Mouse (Mus musculus) bone marrow, adult 2 months (tissue): ENCODE results near the gene R3hdm4. TPM values are rescaled to one million over a fixed set of nuclear protein-coding genes. Genes with fewer than 3 reads are reported as not detected.
A peak's percentile ranks its signal among the peaks of the same experiment; 100 is the strongest.

Experiments used
- H3K27ac ChIP-seq: fragments of 200-500 bp; 2 replicates; pipeline ENCODE4 v1.5.1; 2012; ENCODE audit warnings: low read depth, mild to moderate bottlenecking, control low read depth, inconsistent platforms, low read length; ENCODE audit not compliant: control insufficient read depth, poor library complexity, insufficient read depth
- H3K4me1 ChIP-seq: fragments of 200-500 bp; 2 replicates; pipeline ENCODE4 v1.6.1; 2011; ENCODE audit warnings: low read length; ENCODE audit not compliant: control insufficient read depth, insufficient read depth
- H3K4me3 ChIP-seq: fragments of 200-500 bp; replicated peaks from 2 replicates; pipeline ENCODE3; 2011; ENCODE audit warnings: mild to moderate bottlenecking, low read depth, low read length, control low read depth; ENCODE audit not compliant: control insufficient read depth
- CTCF ChIP-seq: fragments of 200-500 bp; IDR thresholded peaks from 2 replicates; pipeline ENCODE4 v1.5.1; 2011; ENCODE audit warnings: low read length, control low read depth; ENCODE audit not compliant: control insufficient read depth, insufficient read depth
- POLR2A ChIP-seq: fragments of 200-500 bp; IDR thresholded peaks from 2 replicates; pipeline ENCODE4 v1.6.1; 2011; ENCODE audit warnings: low read depth, mild to moderate bottlenecking, control low read depth, low read length, borderline replicate concordance; ENCODE audit not compliant: control insufficient read depth
- WGBS: fragments of 180-500 bp; shearing (Covaris S2); methylation state at CpG from one replicate; pipeline ENCODE4 v1.1.7; 2018; 5-methylcytosine and 5-hydroxymethylcytosine counted together
- polyA plus RNA-seq: library from polyadenylated mRNA; stranded (reverse); fragments of >200 nt; gene quantifications from 2 replicates; pipeline ENCODE4 v1.2.4, GENCODE M21; 2011; ENCODE audit warnings: low replicate concordance; ENCODE audit not compliant: missing spikeins, insufficient read depth, insufficient read length

R3hdm4 gene
- polyA plus RNA-seq, 1 experiment = 197 TPM

GRCm38 (mm10) chr10:79865189-79865601 lies 55.8 kb downstream of the R3hdm4 start:
- WGBS = 75% methylated on average over 12 of the region's 12 CpGs
- no peak overlapping the region for H3K4me3 ChIP-seq
- H3K4me1 ChIP-seq = no peaks in the 10 kb centered on the region
- H3K27ac ChIP-seq = no peak overlapping the region
- no peak for TF ChIP-seq CTCF
- TF ChIP-seq POLR2A = peak; percentile 8; the same call in 1 of the 2 replicates

GRCm38 (mm10) chr10:79864351-79865188 lies 56.4 kb downstream of the R3hdm4 start:
- 68% methylated on average over 10 of the region's 10 CpGs for WGBS
- H3K27ac ChIP-seq = no peak overlapping the region
- no peak overlapping the region for H3K4me3 ChIP-seq
- no peaks in the 10 kb centered on the region for H3K4me1 ChIP-seq
- TF ChIP-seq POLR2A (no peak), CTCF (no peak)

- WGBS = 73% methylated on average over 10 of the region's 10 CpGs
- H3K4me3 ChIP-seq = no peak overlapping the region
- H3K4me1 ChIP-seq = no peaks in the 10 kb centered on the region; the same call in 1 of the 2 replicates
- TF ChIP-seq POLR2A (no peak), CTCF (no peak)
- H3K27ac ChIP-seq = no peak overlapping the region
Measured at GRCm38 (mm10) chr10:79862925-79863324, 58.1 kb downstream of the R3hdm4 start.

- 88% methylated on average over 23 of the region's 23 CpGs for WGBS
Measured at GRCm38 (mm10) chr10:79862049-79862788, 58.8 kb downstream of the R3hdm4 start.

GRCm38 (mm10) chr10:79861230-79862048 lies 59.6 kb downstream of the R3hdm4 start:
- Histone ChIP-seq H3K4me1 (peaks cover 8% of the 10 kb centered on the region), H3K27ac (no peak overlapping the region), H3K4me3 (no peak overlapping the region)
- TF ChIP-seq POLR2A (0 out of 2 replicates have a peak, but pooled peaks have one; percentile 19), CTCF (no peak)
- 83% methylated on average over 25 of the region's 25 CpGs for WGBS

More at GRCm38 (mm10) chr10:79862049-79862788, 58.8 kb downstream of the R3hdm4 start:
- H3K4me3 ChIP-seq = no peak overlapping the region
- H3K27ac ChIP-seq = no peak overlapping the region
- H3K4me1 ChIP-seq = peaks cover 4% of the 10 kb centered on the region
- TF ChIP-seq CTCF (no peak), POLR2A (no peak)

- TF ChIP-seq CTCF = no peak
- TF ChIP-seq POLR2A = no peak
- peaks cover 8% of the 10 kb centered on the region for H3K4me1 ChIP-seq
- WGBS = 92% methylated on average over 26 of the region's 26 CpGs
Measured at GRCm38 (mm10) chr10:79860079-79860911, 60.7 kb downstream of the R3hdm4 start.

More at GRCm38 (mm10) chr10:79860079-79860911, 60.7 kb downstream of the R3hdm4 start:
- no peak overlapping the region for H3K4me3 ChIP-seq
- no peak overlapping the region for H3K27ac ChIP-seq

Other genes with a start within 250 kb of the R3hdm4 start
- gene Cdc34, start 239.0 kb downstream of the R3hdm4 start, polyA plus RNA-seq = 82.1 and 98.6 TPM in 2 replicates
- gene Gzmm, start 232.2 kb downstream of the R3hdm4 start, polyA plus RNA-seq = not detected in 2 replicates
- 465 and 588 TPM in 2 replicates for gene Bsg, start 216.7 kb downstream of the R3hdm4 start, polyA plus RNA-seq
- 0.31 TPM in 1 of 2 replicates, not detected in the other for gene Hcn2, start 204.6 kb downstream of the R3hdm4 start, polyA plus RNA-seq
- gene Polrmt, start 174.6 kb downstream of the R3hdm4 start, polyA plus RNA-seq = 20.0 and 29.6 TPM in 2 replicates
- not detected in 2 replicates for gene Fgf22, start 166.1 kb downstream of the R3hdm4 start, polyA plus RNA-seq
- 26.5 and 42.8 TPM in 2 replicates for gene Rnf126, start 154.3 kb downstream of the R3hdm4 start, polyA plus RNA-seq
- 1.0 and 1.8 TPM in 2 replicates for gene Fstl3, start 143.9 kb downstream of the R3hdm4 start, polyA plus RNA-seq
- gene Prss57, start 130.2 kb downstream of the R3hdm4 start, polyA plus RNA-seq = 13.1 and 40.0 TPM in 2 replicates
- 19.7 and 36.1 TPM in 2 replicates for gene Palm, start 127.6 kb downstream of the R3hdm4 start, polyA plus RNA-seq
- gene Misp, start 100.2 kb downstream of the R3hdm4 start, polyA plus RNA-seq = not detected in 2 replicates
- gene Ptbp1, start 66.8 kb downstream of the R3hdm4 start, polyA plus RNA-seq = 113 and 188 TPM in 2 replicates
- 143 and 259 TPM in 2 replicates for gene Prtn3, start 46.7 kb downstream of the R3hdm4 start, polyA plus RNA-seq
- 16.4 and 32.4 TPM in 2 replicates for gene Plppr3, start 46.6 kb downstream of the R3hdm4 start, polyA plus RNA-seq
- gene Elane, start 35.0 kb downstream of the R3hdm4 start, polyA plus RNA-seq = 102 and 162 TPM in 2 replicates
- gene Cfd, start 30.4 kb downstream of the R3hdm4 start, polyA plus RNA-seq = 20.0 TPM in 1 of 2 replicates, not detected in the other
- 12.3 and 19.2 TPM in 2 replicates for gene Med16, start 12.3 kb downstream of the R3hdm4 start, polyA plus RNA-seq
- not detected in 2 replicates for gene Gm26602, start 10.4 kb downstream of the R3hdm4 start, polyA plus RNA-seq
- gene Kiss1r, start 4.2 kb downstream of the R3hdm4 start, polyA plus RNA-seq = 1.5 TPM in 1 of 2 replicates, not detected in the other
- gene Arid3a, start 5.8 kb upstream of the R3hdm4 start, polyA plus RNA-seq = 12.4 and 27.6 TPM in 2 replicates
- 26.7 and 43.3 TPM in 2 replicates for gene Wdr18, start 38.9 kb upstream of the R3hdm4 start, polyA plus RNA-seq
- gene Grin3b, start 49.5 kb upstream of the R3hdm4 start, polyA plus RNA-seq = not detected in 2 replicates
- gene Tmem259, start 63.1 kb upstream of the R3hdm4 start, polyA plus RNA-seq = 78.6 and 131 TPM in 2 replicates
- 41.7 and 92.4 TPM in 2 replicates for gene Cnn2, start 67.4 kb upstream of the R3hdm4 start, polyA plus RNA-seq
- gene Abca7, start 75.3 kb upstream of the R3hdm4 start, polyA plus RNA-seq = 54.3 and 96.9 TPM in 2 replicates
- gene Arhgap45, start 95.4 kb upstream of the R3hdm4 start, polyA plus RNA-seq = 111 and 291 TPM in 2 replicates
- 35.6 and 44.5 TPM in 2 replicates for gene Polr2e, start 118.6 kb upstream of the R3hdm4 start, polyA plus RNA-seq
- gene Gpx4, start 126.0 kb upstream of the R3hdm4 start, polyA plus RNA-seq = 948 and 2,392 TPM in 2 replicates
- 37.6 and 83.8 TPM in 2 replicates for gene Sbno2, start 184.4 kb upstream of the R3hdm4 start, polyA plus RNA-seq
- 197 and 344 TPM in 2 replicates for gene Stk11, start 194.6 kb upstream of the R3hdm4 start, polyA plus RNA-seq
- 131 and 178 TPM in 2 replicates for gene Atp5d, start 217.4 kb upstream of the R3hdm4 start, polyA plus RNA-seq
- 3.4 and 3.7 TPM in 2 replicates for gene Cbarp, start 219.6 kb upstream of the R3hdm4 start, polyA plus RNA-seq
- gene Midn, start 227.1 kb upstream of the R3hdm4 start, polyA plus RNA-seq = 36.0 and 53.2 TPM in 2 replicates
- 200 and 277 TPM in 2 replicates for gene Cirbp, start 244.8 kb upstream of the R3hdm4 start, polyA plus RNA-seq